Comparison of ENCODE assay signal across 9 mouse cellular contexts in the genomic region with DNA sequence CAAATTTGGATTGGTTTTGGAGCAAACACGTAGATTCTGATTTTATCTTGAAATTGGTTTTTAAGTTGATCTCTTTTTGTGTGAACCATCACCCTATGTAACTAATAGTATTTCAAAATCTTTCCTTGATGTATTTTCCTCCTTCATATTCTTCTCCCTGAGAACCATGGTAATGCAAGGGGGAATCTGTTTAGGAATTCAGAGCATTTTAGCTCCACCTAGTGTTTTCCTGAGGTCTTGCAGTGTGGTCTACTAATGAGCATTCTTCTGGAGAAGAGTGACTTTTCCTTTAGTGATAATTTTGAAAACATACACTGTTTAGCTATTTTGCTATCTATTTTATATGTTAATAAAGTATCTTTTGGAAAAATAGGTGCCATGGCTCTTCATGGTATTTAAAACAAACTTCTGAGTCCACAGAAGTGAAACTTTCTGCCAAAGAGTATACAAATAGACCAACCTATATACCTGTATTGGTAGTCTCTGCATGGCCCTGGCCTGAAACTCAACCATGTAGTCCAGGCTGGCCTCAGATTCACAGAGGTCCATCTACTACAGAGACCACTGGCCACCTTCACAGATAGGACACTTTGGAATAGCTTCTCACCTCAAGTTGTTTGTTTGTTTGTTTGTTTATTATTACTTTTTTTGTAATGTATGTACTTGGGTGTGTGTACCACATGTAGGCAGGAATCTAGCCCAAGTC.
DNase-seq lines count a peak whose midpoint lies in the region; ATAC-seq and TF ChIP-seq lines count a peak whose summit lies in the region.
"Had no signal": no experiment of that assay in that cellular context is flagged by ENCODE, and none has a peak within 500 bp of the region (broad histone marks: within the 10 kb centered on the region; RNA-seq: fewer than 3 reads in every experiment).

No protein-coding gene starts in this region.

- H3K4me1 ChIP-seq in liver, adult 2 months (ENCODE audit: control insufficient read depth, insufficient read depth, low read length), result peaks cover 3% of the 10 kb centered on the region
- no peaks in the 10 kb centered on the region for H3K4me1 ChIP-seq in liver, embryonic 11.5 days (replicated peaks; ENCODE audit: control insufficient read depth, insufficient read depth, low read length)
- H3K4me1 ChIP-seq: embryonic facial prominence, embryonic 15.5 days had no signal

- TF ChIP-seq CTCF in liver, adult 2 months (IDR thresholded peaks at IDR 0.05; ENCODE audit: low read depth, low read length), result peak; percentile 57

- no peaks in the 10 kb centered on the region for H3K9me3 ChIP-seq in liver, embryonic 11.5 days (ENCODE audit: control insufficient read depth, low read length)
- H3K9me3 ChIP-seq: embryonic facial prominence, embryonic 15.5 days had no signal

- no peaks in the 10 kb centered on the region for H3K27me3 ChIP-seq in liver, adult 2 months (ENCODE audit: control insufficient read depth, insufficient read depth, low read length)
- no peaks in the 10 kb centered on the region for H3K27me3 ChIP-seq in liver, embryonic 11.5 days (replicated peaks; ENCODE audit: control insufficient read depth, insufficient read depth, low read length)
- H3K27me3 ChIP-seq: embryonic facial prominence, embryonic 15.5 days had no signal

- no peak for TF ChIP-seq POLR2A in liver, adult 2 months (IDR thresholded peaks at IDR 0.05; ENCODE audit: extremely low read depth, insufficient read depth, low read length)

- peak; percentile 63 for DNase-seq in liver, adult 2 months (ENCODE audit: extremely low read depth, low read depth, low spot score)
- DNase-seq in liver, embryonic 11.5 days (ENCODE audit: low spot score), result no peak
- peak; percentile 88 for DNase-seq in brain, adult 2 months (ENCODE audit: low read depth, low spot score)
- peak; percentile 38 for DNase-seq in fibroblast of lung, adult 2 months (ENCODE audit: low read depth)
- DNase-seq in kidney, postnatal 4 days, result peak; percentile 12 to 31
- DNase-seq in naive thymus-derived CD4-positive, alpha-beta T cell, adult 2 months (ENCODE audit: low read depth), result peak; percentile 9
- DNase-seq in gastrocnemius, postnatal 14 days, result no peak
- no peak for DNase-seq in frontal cortex, postnatal 14 days (ENCODE audit: low spot score in 2 of 2)

- 97% methylated on average over 1 of the region's 1 CpGs for WGBS in liver, adult 2 months
- WGBS in liver, embryonic 11.5 days, result 79% methylated on average over 1 of the region's 1 CpGs

- intact Hi-C loops in gastrocnemius, postnatal 14 days (cut with DNase I; ENCODE audit: low total_unique reads), result no loop called here

- ATAC-seq in liver, embryonic 11.5 days (replicated peaks; ENCODE audit: low FRiP score), result no peak

- no peak overlapping the region for H3K9ac ChIP-seq in liver, adult 2 months (ENCODE audit: low read depth, low read length)
- H3K9ac ChIP-seq in liver, embryonic 11.5 days (ENCODE audit: low read depth, low read length), result no peak overlapping the region
- H3K9ac ChIP-seq: embryonic facial prominence, embryonic 15.5 days had no signal

- no peaks in the 10 kb centered on the region; the same call in 1 of the 2 replicates for H3K79me2 ChIP-seq in liver, adult 2 months (ENCODE audit: control insufficient read depth, insufficient read depth, low read length)

- H3K4me3 ChIP-seq in liver, adult 2 months (ENCODE audit: insufficient read depth, low read depth, low read length), result no peak overlapping the region
- no peak overlapping the region for H3K4me3 ChIP-seq in liver, embryonic 11.5 days (ENCODE audit: low read depth, low read length)
- H3K4me3 ChIP-seq: embryonic facial prominence, embryonic 15.5 days had no signal

- no peak overlapping the region for H3K4me2 ChIP-seq in liver, embryonic 11.5 days
- H3K4me2 ChIP-seq: embryonic facial prominence, embryonic 15.5 days had no signal

- no peak overlapping the region for H3K27ac ChIP-seq in liver, adult 2 months (replicated peaks; ENCODE audit: insufficient read depth, low read depth, low read length)
- H3K27ac ChIP-seq in liver, embryonic 11.5 days (ENCODE audit: low read depth, low read length), result no peak overlapping the region
- H3K27ac ChIP-seq: embryonic facial prominence, embryonic 15.5 days had no signal

- H3K36me3 ChIP-seq in liver, adult 2 months (ENCODE audit: control insufficient read depth, insufficient read depth, low read length), result peaks cover 34% of the 10 kb centered on the region
- H3K36me3 ChIP-seq in liver, embryonic 11.5 days (ENCODE audit: control insufficient read depth, insufficient read depth, low read length), result peaks cover 5% of the 10 kb centered on the region; the same call in 1 of the 2 replicates

Comparison
In these comparisons a context has a peak if more than half of its experiments do, and no peak if none do; other contexts are left out.
1. DNase-seq: peak in liver, adult 2 months (single experiment), brain, adult 2 months (single experiment), fibroblast of lung, adult 2 months (single experiment), kidney, postnatal 4 days (2 of 2) and naive thymus-derived CD4-positive, alpha-beta T cell, adult 2 months (single experiment); none in liver, embryonic 11.5 days (single experiment), gastrocnemius, postnatal 14 days (single experiment) and frontal cortex, postnatal 14 days (0 of 2).